Mouse (Mus musculus): ENCODE measurements around the gene Foxp1. TPM values are rescaled to one million over a fixed set of nuclear protein-coding genes. Genes with fewer than 3 reads are reported as not detected.

Gene Foxp1
- polyA plus RNA-seq, 1 experiment from 2014 or later: 121 TPM

DNA sequence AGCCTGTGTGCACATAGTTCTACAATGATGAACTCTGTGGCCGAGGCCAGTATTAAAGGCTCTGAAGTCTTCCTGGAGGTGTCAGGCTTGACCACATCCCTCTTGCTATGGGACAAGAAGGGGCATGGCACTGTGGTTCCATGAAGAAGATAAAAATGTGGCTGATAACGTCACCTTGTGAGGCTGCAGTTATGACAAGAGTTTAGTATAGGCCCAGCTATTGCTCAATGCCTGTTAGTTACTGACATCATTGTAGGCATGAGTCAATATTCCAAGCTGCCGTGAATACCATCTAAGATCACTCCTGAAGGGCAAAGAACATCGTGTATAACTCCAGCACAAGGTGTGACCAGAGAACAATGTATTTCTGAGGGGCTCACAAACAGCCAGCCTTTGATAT lies 323.2 kb downstream of the Foxp1 start:
- Histone ChIP-seq H3K36me3 (ENCODE audit: insufficient read depth, low read length) (no peaks in the 10 kb centered on the region), H3K4me3 (ENCODE audit: low read depth, low read length) (no peak overlapping the region), H3K9me3 (ENCODE audit: low read length) (no peaks in the 10 kb centered on the region), H3K27ac (ENCODE audit: low read length) (peak overlapping the region; percentile 34; the same call in 1 of the 2 replicates), H3K4me1 (ENCODE audit: insufficient read depth, low read depth, low read length) (peaks cover 10% of the 10 kb centered on the region; the same call in 1 of the 2 replicates), H3K27me3 (replicated peaks; ENCODE audit: insufficient read depth, low read length) (no peaks in the 10 kb centered on the region), H3K9ac (replicated peaks; ENCODE audit: low read depth) (no peak overlapping the region), H3K4me2 (replicated peaks; ENCODE audit: low read depth, low read length) (no peak overlapping the region)
- WGBS: 56% methylated on average over 4 of the region's 4 CpGs
- peak; percentile 89 for ATAC-seq
- TF ChIP-seq CTCF (IDR thresholded peaks at IDR 0.05): no peak
- peak; percentile 99 for TF ChIP-seq EP300 (IDR thresholded peaks at IDR 0.05)
- peak; percentile 81 for DNase-seq (ENCODE audit: low spot score)

- Histone ChIP-seq H3K27me3 (replicated peaks; ENCODE audit: insufficient read depth, low read length) (no peaks in the 10 kb centered on the region), H3K36me3 (ENCODE audit: insufficient read depth, low read length) (no peaks in the 10 kb centered on the region), H3K9ac (replicated peaks; ENCODE audit: low read depth) (no peak overlapping the region), H3K9me3 (ENCODE audit: low read length) (no peaks in the 10 kb centered on the region), H3K4me2 (replicated peaks; ENCODE audit: low read depth, low read length) (no peak overlapping the region), H3K4me1 (ENCODE audit: insufficient read depth, low read depth, low read length) (peaks cover 6% of the 10 kb centered on the region; the same call in 1 of the 2 replicates), H3K27ac (ENCODE audit: low read length) (no peak overlapping the region), H3K4me3 (ENCODE audit: low read depth, low read length) (no peak overlapping the region)
- 20% methylated on average over 8 of the region's 8 CpGs for WGBS
- peak; percentile 59 for DNase-seq (ENCODE audit: low spot score)
- peak; percentile 57 for TF ChIP-seq EP300 (IDR thresholded peaks at IDR 0.05)
- no peak for TF ChIP-seq CTCF (IDR thresholded peaks at IDR 0.05)
- ATAC-seq: peak; percentile 37; the same call in 1 of the 2 replicates
Observed at GRCm38 (mm10) chr6:99193697-99194096, 328.8 kb downstream of the Foxp1 start.

DNA sequence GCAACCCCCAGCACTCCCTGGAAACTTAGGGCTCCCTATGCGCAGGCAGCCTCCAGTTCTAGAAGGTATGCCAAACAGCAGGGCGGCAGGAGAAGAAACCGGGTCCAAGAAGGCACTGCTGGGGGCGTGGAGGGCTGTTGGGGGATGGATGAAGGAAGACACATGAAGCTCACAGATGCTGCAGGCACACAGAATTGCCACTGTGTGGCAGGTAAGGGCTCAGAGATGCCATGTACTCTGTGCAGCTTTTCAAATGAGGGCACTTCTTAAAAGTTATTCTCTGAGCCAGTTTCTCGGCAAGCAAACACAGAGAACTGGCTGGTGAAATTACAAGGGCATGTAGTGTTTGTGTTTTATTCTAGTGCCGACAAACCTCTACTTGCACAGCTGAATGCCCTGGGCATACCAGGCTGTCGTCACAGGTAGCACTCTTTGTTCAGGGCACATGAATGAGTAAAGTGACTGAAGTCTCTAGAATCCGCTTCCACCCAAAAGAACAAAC lies 330.8 kb downstream of the Foxp1 start:
- no peaks in the 10 kb centered on the region for H3K9me3 ChIP-seq (ENCODE audit: low read length)
- ATAC-seq (peak; percentile 86), DNase-seq (ENCODE audit: low spot score) (peak; percentile 80)
- no peak overlapping the region for H3K4me3 ChIP-seq (ENCODE audit: low read depth, low read length)
- peaks cover 6% of the 10 kb centered on the region; the same call in 1 of the 2 replicates for H3K4me1 ChIP-seq (ENCODE audit: insufficient read depth, low read depth, low read length)
- H3K4me2 ChIP-seq (replicated peaks; ENCODE audit: low read depth, low read length): peak overlapping the region; percentile 27
- no peak overlapping the region for H3K9ac ChIP-seq (replicated peaks; ENCODE audit: low read depth)
- WGBS: 49% methylated on average over 8 of the region's 8 CpGs
- TF ChIP-seq EP300 (IDR thresholded peaks at IDR 0.05): peak; percentile 90
- peak; percentile 49 for TF ChIP-seq CTCF (IDR thresholded peaks at IDR 0.05)
- no peaks in the 10 kb centered on the region for H3K36me3 ChIP-seq (ENCODE audit: insufficient read depth, low read length)
- peak overlapping the region; percentile 49 for H3K27ac ChIP-seq (ENCODE audit: low read length)
- no peaks in the 10 kb centered on the region for H3K27me3 ChIP-seq (replicated peaks; ENCODE audit: insufficient read depth, low read length)

GRCm38 (mm10) chr6:99191041-99191635 lies 331.4 kb downstream of the Foxp1 start:
- 38% methylated on average over 12 of the region's 12 CpGs for WGBS
- Histone ChIP-seq H3K9ac (replicated peaks; ENCODE audit: low read depth) (no peak overlapping the region), H3K4me1 (ENCODE audit: insufficient read depth, low read depth, low read length) (peaks cover 6% of the 10 kb centered on the region; the same call in 1 of the 2 replicates), H3K36me3 (ENCODE audit: insufficient read depth, low read length) (no peaks in the 10 kb centered on the region), H3K27me3 (replicated peaks; ENCODE audit: insufficient read depth, low read length) (no peaks in the 10 kb centered on the region), H3K4me2 (replicated peaks; ENCODE audit: low read depth, low read length) (peak overlapping the region; percentile 27), H3K4me3 (ENCODE audit: low read depth, low read length) (no peak overlapping the region), H3K27ac (ENCODE audit: low read length) (peak overlapping the region; percentile 49), H3K9me3 (ENCODE audit: low read length) (no peaks in the 10 kb centered on the region)
- TF ChIP-seq EP300 (IDR thresholded peaks at IDR 0.05) (no peak), CTCF (IDR thresholded peaks at IDR 0.05) (no peak)
- ATAC-seq (peak; percentile 31; the same call in 1 of the 2 replicates), DNase-seq (ENCODE audit: low spot score) (peak; percentile 32)

GRCm38 (mm10) chr6:99189967-99190366 lies 332.6 kb downstream of the Foxp1 start:
- H3K4me1 ChIP-seq (ENCODE audit: insufficient read depth, low read depth, low read length): peaks cover 6% of the 10 kb centered on the region; the same call in 1 of the 2 replicates
- H3K27ac ChIP-seq (ENCODE audit: low read length): no peak overlapping the region
- no peak overlapping the region for H3K4me2 ChIP-seq (replicated peaks; ENCODE audit: low read depth, low read length)
- no peaks in the 10 kb centered on the region for H3K36me3 ChIP-seq (ENCODE audit: insufficient read depth, low read length)
- TF ChIP-seq EP300 (IDR thresholded peaks at IDR 0.05) (no peak), CTCF (IDR thresholded peaks at IDR 0.05) (no peak)
- ATAC-seq: no peak
- no peaks in the 10 kb centered on the region for H3K9me3 ChIP-seq (ENCODE audit: low read length)
- H3K27me3 ChIP-seq (replicated peaks; ENCODE audit: insufficient read depth, low read length): no peaks in the 10 kb centered on the region
- no peak overlapping the region for H3K4me3 ChIP-seq (ENCODE audit: low read depth, low read length)
- no peak overlapping the region for H3K9ac ChIP-seq (replicated peaks; ENCODE audit: low read depth)
- no peak for DNase-seq (ENCODE audit: low spot score)
- 56% methylated on average over 8 of the region's 8 CpGs for WGBS

DNA sequence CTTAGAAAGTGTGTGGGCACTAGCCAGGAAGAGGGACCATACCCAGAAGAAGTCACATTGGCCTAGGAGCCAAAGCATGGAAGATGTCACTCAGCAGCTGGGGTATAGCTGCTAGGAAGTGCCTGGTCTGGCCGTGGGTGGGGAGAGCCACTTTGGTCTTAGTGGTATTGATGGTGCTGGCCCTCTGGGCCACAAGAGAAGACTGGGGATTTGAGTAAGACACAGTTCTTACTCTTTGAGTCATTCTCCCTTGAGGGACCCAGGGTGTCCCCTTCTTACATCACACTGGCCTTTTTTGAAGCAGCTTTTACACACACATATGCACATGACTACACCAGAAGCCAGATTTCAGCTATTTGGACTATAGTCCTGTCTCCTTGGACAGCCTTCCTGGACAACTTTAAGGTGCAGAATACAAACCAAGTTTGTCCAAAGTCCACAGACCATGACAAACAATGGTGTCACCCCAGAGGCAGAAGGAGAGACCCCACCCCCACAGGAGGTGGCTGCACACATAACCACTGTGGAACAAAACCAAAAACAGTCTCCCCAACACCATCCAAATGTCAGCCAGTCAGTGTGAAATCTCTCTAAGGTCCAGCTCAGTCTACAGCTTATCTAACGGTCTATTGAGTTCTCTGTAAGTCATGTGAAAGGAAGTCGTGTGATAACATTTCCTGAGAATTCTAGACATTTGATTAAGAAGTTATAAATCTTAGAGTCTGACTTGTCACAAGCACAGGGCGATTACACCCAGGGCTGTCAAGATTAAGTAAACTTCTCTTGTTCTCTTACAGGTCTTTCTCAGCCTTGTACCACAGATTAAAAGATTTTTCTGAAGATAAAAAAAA lies 333.9 kb downstream of the Foxp1 start:
- no peak overlapping the region for H3K4me3 ChIP-seq (ENCODE audit: low read depth, low read length)
- no peak overlapping the region for H3K9ac ChIP-seq (replicated peaks; ENCODE audit: low read depth)
- no peaks in the 10 kb centered on the region for H3K9me3 ChIP-seq (ENCODE audit: low read length)
- no peak overlapping the region for H3K27ac ChIP-seq (ENCODE audit: low read length)
- no peak overlapping the region for H3K4me2 ChIP-seq (replicated peaks; ENCODE audit: low read depth, low read length)
- TF ChIP-seq CTCF (IDR thresholded peaks at IDR 0.05) (no peak), EP300 (IDR thresholded peaks at IDR 0.05) (peak; percentile 29; the same call in 1 of the 2 replicates)
- DNase-seq (ENCODE audit: low spot score) (no peak), ATAC-seq (no peak)
- no peaks in the 10 kb centered on the region for H3K36me3 ChIP-seq (ENCODE audit: insufficient read depth, low read length)
- 40% methylated on average over 4 of the region's 4 CpGs for WGBS
- peaks cover 3% of the 10 kb centered on the region; the same call in 1 of the 2 replicates for H3K4me1 ChIP-seq (ENCODE audit: insufficient read depth, low read depth, low read length)
- H3K27me3 ChIP-seq (replicated peaks; ENCODE audit: insufficient read depth, low read length): no peaks in the 10 kb centered on the region
